Mouse (Mus musculus): ENCODE results near the gene Slc25a11. TPM values are rescaled to one million over a fixed set of nuclear protein-coding genes. Genes with fewer than 3 reads are reported as not detected.
A peak's percentile ranks its signal among the peaks of the same experiment; 100 is the strongest.

Gene Slc25a11
- polyA plus RNA-seq, 1 experiment from 2014 or later: 172 TPM

GRCm38 (mm10) chr11:70654923-70655570, 7.8 kb upstream of the Slc25a11 start:
- peak overlapping the region; percentile 96 for H3K27ac ChIP-seq (ENCODE audit: low read depth, low read length)
- peak overlapping the region; percentile 91 for H3K4me2 ChIP-seq (ENCODE audit: low read depth, low read length)
- WGBS: under 1% methylated on average over 44 of the region's 48 CpGs
- H3K36me3 ChIP-seq (ENCODE audit: control insufficient read depth, insufficient read depth, low read length): peaks cover 17% of the 10 kb centered on the region
- peak; percentile 33; the same call in 1 of the 2 replicates for ATAC-seq (ENCODE audit: low read depth)
- peak overlapping the region; percentile 98 for H3K4me3 ChIP-seq (ENCODE audit: low read depth, low read length)
- H3K4me1 ChIP-seq (ENCODE audit: control insufficient read depth, insufficient read depth, low read length): peaks cover 23% of the 10 kb centered on the region
- H3K27me3 ChIP-seq (ENCODE audit: control insufficient read depth, insufficient read depth, low read length): no peaks in the 10 kb centered on the region
- no peaks in the 10 kb centered on the region for H3K9me3 ChIP-seq (ENCODE audit: control insufficient read depth, low read length)
- H3K9ac ChIP-seq (replicated peaks; ENCODE audit: low read depth, low read length): peak overlapping the region; percentile 95

DNA sequence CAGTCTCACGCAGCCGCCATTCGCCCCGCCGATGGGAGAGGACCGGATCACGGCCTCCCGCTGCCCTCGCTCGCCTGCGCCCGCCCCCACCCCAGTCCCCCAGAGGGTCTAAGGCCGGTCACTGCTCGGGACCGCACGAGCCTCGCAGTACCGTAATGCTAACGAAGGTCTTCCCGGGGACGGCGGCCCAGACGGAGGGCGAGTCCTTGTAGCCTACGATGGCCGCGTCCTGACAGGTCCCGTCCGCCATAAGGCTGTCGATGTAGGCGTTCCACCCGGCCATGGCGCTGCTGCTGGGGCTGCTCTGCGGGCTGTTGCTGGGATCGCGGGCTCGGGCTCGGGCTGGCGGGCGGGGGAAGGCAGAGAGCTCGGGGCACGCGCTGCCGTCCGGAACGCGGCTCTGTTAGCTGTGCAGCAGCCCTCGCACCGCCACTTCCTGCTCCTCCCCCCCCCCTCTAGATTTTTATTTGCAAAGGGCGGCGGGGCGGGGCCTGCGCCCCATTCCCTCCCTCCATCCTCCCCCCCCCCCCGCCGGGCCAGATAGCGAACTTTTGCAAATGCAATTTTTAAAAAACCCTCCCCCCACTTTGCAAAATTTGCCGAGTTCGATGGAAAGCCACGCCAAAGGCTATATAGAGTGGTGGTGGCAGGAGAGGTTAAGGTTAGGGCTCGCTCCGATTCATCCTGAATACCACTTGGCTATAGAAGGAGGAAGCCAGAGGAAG, 7.1 kb upstream of the Slc25a11 start, which contains the start of gene Pfn1:
Gene Pfn1 (minus strand): TSS at position 447 of the 725 bp plus-strand sequence.
- H3K27me3 ChIP-seq (ENCODE audit: control insufficient read depth, insufficient read depth, low read length): no peaks in the 10 kb centered on the region
- H3K27ac ChIP-seq (ENCODE audit: low read depth, low read length): peak within 1 kb of the TSS; percentile 96
- peaks cover 23% of the 10 kb centered on the region for H3K4me1 ChIP-seq (ENCODE audit: control insufficient read depth, insufficient read depth, low read length)
- H3K36me3 ChIP-seq (ENCODE audit: control insufficient read depth, insufficient read depth, low read length): peaks cover 24% of the 10 kb centered on the region
- under 1% methylated on average over 43 of the region's 61 CpGs for WGBS
- peak within 1 kb of the TSS; percentile 91 for H3K4me2 ChIP-seq (ENCODE audit: low read depth, low read length)
- ATAC-seq (ENCODE audit: low read depth): peak; percentile 54
- peak within 1 kb of the TSS; percentile 98 for H3K4me3 ChIP-seq (ENCODE audit: low read depth, low read length)
- no peaks in the 10 kb centered on the region for H3K9me3 ChIP-seq (ENCODE audit: control insufficient read depth, low read length)
- H3K9ac ChIP-seq (replicated peaks; ENCODE audit: low read depth, low read length): peak within 1 kb of the TSS; percentile 95

GRCm38 (mm10) chr11:70653345-70654197, 6.3 kb upstream of the Slc25a11 start:
- Histone ChIP-seq H3K4me3 (ENCODE audit: low read depth, low read length) (peak overlapping the region; percentile 98), H3K4me1 (ENCODE audit: control insufficient read depth, insufficient read depth, low read length) (peaks cover 25% of the 10 kb centered on the region), H3K4me2 (ENCODE audit: low read depth, low read length) (peak overlapping the region; percentile 91), H3K27ac (ENCODE audit: low read depth, low read length) (peak overlapping the region; percentile 96), H3K36me3 (ENCODE audit: control insufficient read depth, insufficient read depth, low read length) (peaks cover 30% of the 10 kb centered on the region), H3K9me3 (ENCODE audit: control insufficient read depth, low read length) (no peaks in the 10 kb centered on the region), H3K27me3 (ENCODE audit: control insufficient read depth, insufficient read depth, low read length) (no peaks in the 10 kb centered on the region), H3K9ac (replicated peaks; ENCODE audit: low read depth, low read length) (peak overlapping the region; percentile 95)
- ATAC-seq (ENCODE audit: low read depth): peak; percentile 60
- under 1% methylated on average over 45 of the region's 63 CpGs for WGBS

- H3K9me3 ChIP-seq (ENCODE audit: control insufficient read depth, low read length): no peaks in the 10 kb centered on the region
- peaks cover 30% of the 10 kb centered on the region for H3K36me3 ChIP-seq (ENCODE audit: control insufficient read depth, insufficient read depth, low read length)
- peak overlapping the region; percentile 98 for H3K4me3 ChIP-seq (ENCODE audit: low read depth, low read length)
- no peaks in the 10 kb centered on the region for H3K27me3 ChIP-seq (ENCODE audit: control insufficient read depth, insufficient read depth, low read length)
- H3K4me2 ChIP-seq (ENCODE audit: low read depth, low read length): peak overlapping the region; percentile 91
- H3K27ac ChIP-seq (ENCODE audit: low read depth, low read length): no peak overlapping the region
- WGBS: 68% methylated on average over 6 of the region's 6 CpGs
- no peak for ATAC-seq (ENCODE audit: low read depth)
- peaks cover 31% of the 10 kb centered on the region for H3K4me1 ChIP-seq (ENCODE audit: control insufficient read depth, insufficient read depth, low read length)
- H3K9ac ChIP-seq (replicated peaks; ENCODE audit: low read depth, low read length): peak overlapping the region; percentile 95; the same call in 1 of the 2 replicates
Observed at GRCm38 (mm10) chr11:70652884-70653344, 5.6 kb upstream of the Slc25a11 start.

DNA sequence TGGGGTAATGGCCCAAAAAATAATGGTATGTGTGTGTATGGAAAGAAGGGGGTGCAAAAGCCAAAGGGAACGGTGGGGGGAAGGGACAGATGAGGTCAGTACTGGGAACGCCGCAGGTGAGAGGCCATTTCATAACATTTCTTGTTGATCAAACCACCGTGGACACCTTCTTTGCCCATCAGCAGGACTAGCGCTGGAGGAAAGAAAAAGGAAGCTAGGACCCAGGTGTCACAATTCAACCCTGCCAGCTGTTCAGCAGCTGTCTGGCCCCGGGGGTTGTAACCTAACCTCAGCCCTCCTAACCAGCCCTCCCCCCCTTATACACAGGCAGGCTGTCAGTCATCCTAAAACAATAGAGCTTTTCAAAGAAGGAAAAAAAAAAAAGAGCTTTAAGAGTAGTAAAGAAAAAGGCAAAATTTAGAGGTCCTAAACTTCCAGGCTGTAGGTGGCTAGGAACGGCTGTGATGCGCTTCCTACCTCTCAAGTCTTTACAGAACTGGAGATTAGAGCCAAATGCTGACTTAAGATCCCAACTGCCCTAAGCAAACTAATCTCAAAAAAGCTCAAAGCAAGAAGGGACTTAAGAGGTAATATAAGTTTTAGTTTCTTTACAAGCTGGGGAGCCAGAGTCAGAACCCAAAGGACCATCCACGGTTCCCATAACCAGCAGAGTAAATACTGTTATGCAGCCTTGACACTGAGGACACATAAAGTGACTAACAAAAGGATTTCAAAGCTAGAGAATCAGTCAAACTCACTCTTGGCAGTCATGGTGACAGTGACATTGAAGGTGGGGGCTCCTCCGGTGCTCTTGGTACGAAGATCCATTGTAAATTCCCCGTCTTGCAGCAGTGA, 5.0 kb upstream of the Slc25a11 start:
- no peak overlapping the region for H3K9ac ChIP-seq (replicated peaks; ENCODE audit: low read depth, low read length)
- H3K4me3 ChIP-seq (ENCODE audit: low read depth, low read length): peak overlapping the region; percentile 98; the same call in 1 of the 2 replicates
- 72% methylated on average over 12 of the region's 12 CpGs for WGBS
- H3K27ac ChIP-seq (ENCODE audit: low read depth, low read length): no peak overlapping the region
- ATAC-seq (ENCODE audit: low read depth): no peak
- peaks cover 34% of the 10 kb centered on the region for H3K4me1 ChIP-seq (ENCODE audit: control insufficient read depth, insufficient read depth, low read length)
- peak overlapping the region; percentile 91 for H3K4me2 ChIP-seq (ENCODE audit: low read depth, low read length)
- H3K9me3 ChIP-seq (ENCODE audit: control insufficient read depth, low read length): no peaks in the 10 kb centered on the region
- no peaks in the 10 kb centered on the region for H3K27me3 ChIP-seq (ENCODE audit: control insufficient read depth, insufficient read depth, low read length)
- peaks cover 30% of the 10 kb centered on the region for H3K36me3 ChIP-seq (ENCODE audit: control insufficient read depth, insufficient read depth, low read length)

GRCm38 (mm10) chr11:70651391-70651790, 4.1 kb upstream of the Slc25a11 start:
- no peak overlapping the region for H3K4me2 ChIP-seq (ENCODE audit: low read depth, low read length)
- no peak overlapping the region for H3K4me3 ChIP-seq (ENCODE audit: low read depth, low read length)
- WGBS: 85% methylated on average over 2 of the region's 2 CpGs
- H3K9ac ChIP-seq (replicated peaks; ENCODE audit: low read depth, low read length): no peak overlapping the region
- no peak overlapping the region for H3K27ac ChIP-seq (ENCODE audit: low read depth, low read length)
- peaks cover 30% of the 10 kb centered on the region for H3K36me3 ChIP-seq (ENCODE audit: control insufficient read depth, insufficient read depth, low read length)
- no peaks in the 10 kb centered on the region for H3K9me3 ChIP-seq (ENCODE audit: control insufficient read depth, low read length)
- H3K27me3 ChIP-seq (ENCODE audit: control insufficient read depth, insufficient read depth, low read length): no peaks in the 10 kb centered on the region
- peaks cover 28% of the 10 kb centered on the region for H3K4me1 ChIP-seq (ENCODE audit: control insufficient read depth, insufficient read depth, low read length)
- no peak for ATAC-seq (ENCODE audit: low read depth)

GRCm38 (mm10) chr11:70650322-70651175, 3.3 kb upstream of the Slc25a11 start:
- 81% methylated on average over 12 of the region's 12 CpGs for WGBS

More at GRCm38 (mm10) chr11:70650322-70651175, 3.3 kb upstream of the Slc25a11 start:
- peaks cover 30% of the 10 kb centered on the region for H3K36me3 ChIP-seq (ENCODE audit: control insufficient read depth, insufficient read depth, low read length)
- H3K4me3 ChIP-seq (ENCODE audit: low read depth, low read length): no peak overlapping the region
- no peak for ATAC-seq (ENCODE audit: low read depth)
- peaks cover 28% of the 10 kb centered on the region for H3K4me1 ChIP-seq (ENCODE audit: control insufficient read depth, insufficient read depth, low read length)
- H3K27me3 ChIP-seq (ENCODE audit: control insufficient read depth, insufficient read depth, low read length): no peaks in the 10 kb centered on the region
- H3K4me2 ChIP-seq (ENCODE audit: low read depth, low read length): no peak overlapping the region
- H3K27ac ChIP-seq (ENCODE audit: low read depth, low read length): no peak overlapping the region
- H3K9me3 ChIP-seq (ENCODE audit: control insufficient read depth, low read length): no peaks in the 10 kb centered on the region
- no peak overlapping the region for H3K9ac ChIP-seq (replicated peaks; ENCODE audit: low read depth, low read length)
